Mouse (Mus musculus) heart, embryonic 14.5 days (tissue): ENCODE measurements around the gene Thsd7b. TPM values are rescaled to one million over a fixed set of nuclear protein-coding genes. Genes with fewer than 3 reads are reported as not detected.

Experiments
- ATAC-seq: fragments of 200-750 bp; cut with Nextera tagmentation; 2 replicates; pipeline ENCODE4 v1.8.0; 2017; ENCODE audit warnings: low read depth, moderate TSS enrichment; ENCODE audit not compliant: insufficient number of reproducible peaks, insufficient read depth, low FRiP score
- H3K27ac ChIP-seq, 2 experiments: fragments of 200-500 bp in 1 of 2; fragments of 300-500 bp in 1 of 2; sonication (generic) in 1 of 2; replicated peaks in 1 of 2; 2 replicates each; pipeline ENCODE4 v1.5.1; 2012 to 2014; ENCODE audit warnings: low read depth in 2 of 2, low read length in 2 of 2, control low read depth in 1 of 2, mild to moderate bottlenecking in 1 of 2, mixed read lengths in 1 of 2; ENCODE audit not compliant: control insufficient read depth in 1 of 2, insufficient read depth in 1 of 2
- H3K27me3 ChIP-seq: fragments of 300-500 bp; sonication (generic); 2 replicates; pipeline ENCODE4 v1.6.1; 2014; ENCODE audit warnings: mild to moderate bottlenecking, low read length, control low read depth; ENCODE audit not compliant: control insufficient read depth, insufficient read depth
- H3K36me3 ChIP-seq: fragments of 300-500 bp; sonication (generic); 2 replicates; pipeline ENCODE4 v1.6.1; 2014; ENCODE audit warnings: mild to moderate bottlenecking, control low read depth, low read length, mixed read lengths; ENCODE audit not compliant: control insufficient read depth, insufficient read depth
- H3K4me1 ChIP-seq, 2 experiments: fragments of 200-500 bp in 1 of 2; fragments of 300-500 bp in 1 of 2; sonication (generic) in 1 of 2; 2 replicates each; pipeline ENCODE4 v1.6.1; 2012 to 2014; ENCODE audit warnings: low read length in 2 of 2, control low read depth in 1 of 2, mixed read lengths in 1 of 2; ENCODE audit not compliant: control insufficient read depth in 2 of 2, insufficient read depth in 2 of 2
- H3K4me2 ChIP-seq: fragments of 300-500 bp; sonication (generic); 2 replicates; pipeline ENCODE4 v1.6.1; 2014; ENCODE audit warnings: mild to moderate bottlenecking, low read length
- H3K4me3 ChIP-seq, 2 experiments: fragments of 200-500 bp in 1 of 2; fragments of 300-500 bp in 1 of 2; sonication (generic) in 1 of 2; 2 replicates each; pipeline ENCODE4 v1.5.1; 2012 to 2014; ENCODE audit warnings: low read length in 2 of 2, mild to moderate bottlenecking in 2 of 2, control low read depth in 1 of 2, low read depth in 1 of 2, moderate library complexity in 1 of 2; ENCODE audit not compliant: control insufficient read depth in 1 of 2, insufficient read depth in 1 of 2
- H3K9ac ChIP-seq: fragments of 300-500 bp; sonication (generic); 2 replicates; pipeline ENCODE4 v1.6.1; 2014; ENCODE audit warnings: mild to moderate bottlenecking, low read length
- H3K9me3 ChIP-seq: fragments of 300-500 bp; sonication (generic); 2 replicates; pipeline ENCODE4 v1.6.1; 2016; ENCODE audit warnings: low read length, control low read depth; ENCODE audit not compliant: control insufficient read depth
- WGBS: fragments of 180-500 bp; shearing (Covaris S2); extraction: QIAGEN DNeasy Blood & Tissue Kit; methylation state at CpG from one replicate; pipeline ENCODE4 v1.1.7; 2014; 5-methylcytosine and 5-hydroxymethylcytosine counted together
- polyA plus RNA-seq: library from polyadenylated mRNA; unstranded; fragments of >200 nt; fragmentation: Nextera tagmentation; extraction: Ambion mirVana; gene quantifications from 2 replicates; pipeline ENCODE4 v1.2.1, GENCODE M21; 2014

Gene Thsd7b
- polyA plus RNA-seq, 1 experiment from 2014 or later, result 4.2 TPM

DNA sequence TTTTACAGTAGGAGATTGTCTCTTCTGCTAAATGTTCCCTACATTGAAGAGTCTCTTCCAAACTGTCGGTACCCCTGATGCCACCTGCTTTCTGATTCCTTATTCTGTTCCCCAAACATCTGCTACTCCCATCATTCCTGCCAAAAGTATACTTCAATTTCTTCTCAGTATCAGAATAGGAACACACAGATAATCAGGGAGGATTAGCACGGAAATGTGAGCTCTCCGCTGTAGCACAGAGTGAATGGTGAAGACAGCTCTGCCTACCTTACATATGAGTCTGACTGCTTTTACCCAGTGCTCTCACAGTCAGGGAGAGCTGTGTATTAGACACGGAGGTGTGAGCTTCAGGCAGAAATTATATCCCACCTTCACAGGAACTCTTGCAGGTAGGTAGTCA is 286.0 kb downstream of the Thsd7b start:
- Histone ChIP-seq H3K27ac (no peak overlapping the region), H3K4me2 (no peak overlapping the region), H3K27me3 (no peaks in the 10 kb centered on the region), H3K9ac (no peak overlapping the region), H3K36me3 (no peaks in the 10 kb centered on the region), H3K9me3 (no peaks in the 10 kb centered on the region), H3K4me3 (no peak overlapping the region), H3K4me1 (no peaks in the 10 kb centered on the region)
- no peak for ATAC-seq
- WGBS, result 70% methylated on average over 4 of the region's 4 CpGs

DNA sequence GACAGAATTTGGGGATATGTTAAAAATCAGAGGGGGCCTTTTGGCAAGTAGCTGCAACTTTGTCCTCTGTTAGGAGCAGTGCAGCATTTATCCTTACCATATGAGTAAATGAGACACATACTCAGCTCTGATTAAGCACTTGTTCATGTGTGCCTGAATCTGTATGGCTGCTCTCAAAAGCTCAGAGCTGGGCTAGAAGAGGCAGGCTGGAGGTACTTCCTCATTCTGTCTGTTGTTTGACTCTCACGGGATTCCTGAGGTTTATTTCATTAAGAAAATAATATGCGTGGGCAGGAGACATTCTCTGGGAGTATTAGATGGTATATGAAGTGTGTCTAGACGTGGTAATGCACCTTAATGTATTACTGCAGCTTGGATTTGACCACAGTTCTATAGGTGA is 286.7 kb downstream of the Thsd7b start:
- Histone ChIP-seq H3K9ac (no peak overlapping the region), H3K4me1 (no peaks in the 10 kb centered on the region), H3K27ac (no peak overlapping the region), H3K36me3 (no peaks in the 10 kb centered on the region), H3K4me2 (no peak overlapping the region), H3K9me3 (no peaks in the 10 kb centered on the region), H3K4me3 (no peak overlapping the region), H3K27me3 (no peaks in the 10 kb centered on the region)
- ATAC-seq, result no peak
- WGBS, result 55% methylated on average over 3 of the region's 3 CpGs

DNA sequence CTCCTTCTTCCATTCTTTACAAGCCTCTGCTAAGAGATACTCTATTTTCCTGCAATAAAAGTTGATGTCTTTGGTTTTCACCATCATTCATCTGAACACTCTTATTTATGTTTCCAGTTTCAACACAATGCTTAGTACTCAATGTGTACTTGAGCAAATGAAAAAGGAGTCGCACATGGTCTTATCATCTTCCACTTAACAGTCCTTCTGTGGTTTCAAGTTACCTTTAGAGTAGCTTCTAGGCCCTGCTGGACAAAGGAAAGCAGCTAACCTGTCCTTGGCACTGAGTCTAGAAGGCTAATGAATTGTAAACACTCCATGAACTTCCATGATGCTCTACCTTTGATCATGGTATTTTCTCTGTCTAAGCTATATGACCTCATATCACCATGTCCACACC is 289.6 kb downstream of the Thsd7b start:
- H3K9me3 ChIP-seq, result no peaks in the 10 kb centered on the region
- ATAC-seq, result no peak
- no peaks in the 10 kb centered on the region for H3K27me3 ChIP-seq
- WGBS, result 16% methylated on average over 1 of the region's 1 CpGs
- H3K9ac ChIP-seq, result no peak overlapping the region
- H3K4me2 ChIP-seq, result no peak overlapping the region
- no peaks in the 10 kb centered on the region for H3K4me1 ChIP-seq
- H3K4me3 ChIP-seq, result no peak overlapping the region
- H3K36me3 ChIP-seq, result no peaks in the 10 kb centered on the region
- no peak overlapping the region for H3K27ac ChIP-seq

DNA sequence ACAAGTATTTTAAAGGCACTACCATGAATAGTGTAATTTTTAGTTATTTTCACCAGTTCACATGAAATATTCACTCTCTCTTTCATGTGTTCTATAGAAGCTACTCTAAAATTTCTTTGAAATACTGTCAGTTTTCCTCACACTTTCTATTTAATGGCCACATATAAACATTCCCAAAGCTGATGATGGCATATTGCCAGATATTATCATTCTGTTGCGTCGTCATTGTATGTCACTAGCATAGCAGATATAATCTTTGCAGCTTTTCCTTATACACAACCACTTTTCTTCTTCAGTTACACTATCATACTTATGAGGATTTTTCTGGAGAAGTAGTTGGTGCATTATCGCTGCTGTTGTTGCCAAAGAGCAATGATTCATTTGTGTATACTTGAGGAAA is 297.4 kb downstream of the Thsd7b start:
- H3K4me3 ChIP-seq, result no peak overlapping the region
- 69% methylated on average over 3 of the region's 3 CpGs for whole genome bisulfite sequencing
- H3K27me3 ChIP-seq, result no peaks in the 10 kb centered on the region
- no peak overlapping the region for H3K4me2 ChIP-seq
- ATAC-seq, result no peak
- H3K36me3 ChIP-seq, result no peaks in the 10 kb centered on the region
- H3K4me1 ChIP-seq, result no peaks in the 10 kb centered on the region
- no peak overlapping the region for H3K27ac ChIP-seq
- H3K9me3 ChIP-seq, result no peaks in the 10 kb centered on the region
- no peak overlapping the region for H3K9ac ChIP-seq

DNA sequence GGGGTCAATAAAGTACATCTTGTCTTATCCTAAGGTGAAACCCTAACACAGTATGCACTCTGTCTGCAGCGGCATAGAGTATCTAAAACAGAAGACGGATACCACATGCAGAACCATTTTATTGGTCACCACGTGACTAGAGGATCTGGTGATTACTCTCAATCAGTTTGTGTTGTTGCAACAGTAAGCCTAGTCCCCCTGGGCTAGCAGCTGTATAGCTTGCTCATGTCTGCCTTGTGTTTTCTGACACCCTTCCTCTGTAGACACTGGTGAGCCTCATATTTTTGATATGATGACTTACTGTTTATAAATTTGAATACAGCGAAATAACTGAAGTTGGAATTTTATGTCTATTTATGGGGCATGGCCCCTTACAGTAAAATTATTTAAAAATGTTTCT is 306.9 kb downstream of the Thsd7b start:
- 64% methylated on average over 4 of the region's 4 CpGs for WGBS
- Histone ChIP-seq H3K4me3 (no peak overlapping the region), H3K9me3 (no peaks in the 10 kb centered on the region), H3K4me1 (no peaks in the 10 kb centered on the region), H3K36me3 (no peaks in the 10 kb centered on the region), H3K4me2 (no peak overlapping the region), H3K27me3 (no peaks in the 10 kb centered on the region), H3K27ac (no peak overlapping the region), H3K9ac (no peak overlapping the region)
- no peak for ATAC-seq

DNA sequence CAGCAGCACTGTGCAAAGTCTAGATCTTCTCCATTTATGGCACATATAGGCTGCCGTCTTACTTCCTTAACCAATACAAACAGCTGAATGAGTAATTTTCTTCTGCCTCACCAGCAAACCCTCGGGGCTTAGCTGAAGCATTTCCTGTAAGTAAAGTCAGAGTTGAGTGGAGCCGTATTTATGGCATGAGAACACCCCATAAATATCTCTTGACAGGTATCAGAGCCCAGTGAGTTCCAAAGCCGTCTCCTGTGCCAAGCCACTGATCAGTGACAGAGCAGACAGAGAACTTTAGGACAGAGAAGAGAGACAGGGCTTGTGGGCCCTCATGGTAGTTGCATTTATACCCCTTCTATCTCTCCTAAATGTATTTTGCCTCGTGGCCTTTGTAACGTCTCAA is 313.5 kb downstream of the Thsd7b start:
- H3K9me3 ChIP-seq, result no peaks in the 10 kb centered on the region
- no peak overlapping the region for H3K9ac ChIP-seq
- H3K4me3 ChIP-seq, result no peak overlapping the region
- H3K27me3 ChIP-seq, result no peaks in the 10 kb centered on the region
- no peaks in the 10 kb centered on the region for H3K36me3 ChIP-seq
- no peak overlapping the region for H3K27ac ChIP-seq
- no peak overlapping the region for H3K4me2 ChIP-seq
- no peak for ATAC-seq
- 56% methylated on average over 6 of the region's 6 CpGs for whole genome bisulfite sequencing
- no peaks in the 10 kb centered on the region for H3K4me1 ChIP-seq

DNA sequence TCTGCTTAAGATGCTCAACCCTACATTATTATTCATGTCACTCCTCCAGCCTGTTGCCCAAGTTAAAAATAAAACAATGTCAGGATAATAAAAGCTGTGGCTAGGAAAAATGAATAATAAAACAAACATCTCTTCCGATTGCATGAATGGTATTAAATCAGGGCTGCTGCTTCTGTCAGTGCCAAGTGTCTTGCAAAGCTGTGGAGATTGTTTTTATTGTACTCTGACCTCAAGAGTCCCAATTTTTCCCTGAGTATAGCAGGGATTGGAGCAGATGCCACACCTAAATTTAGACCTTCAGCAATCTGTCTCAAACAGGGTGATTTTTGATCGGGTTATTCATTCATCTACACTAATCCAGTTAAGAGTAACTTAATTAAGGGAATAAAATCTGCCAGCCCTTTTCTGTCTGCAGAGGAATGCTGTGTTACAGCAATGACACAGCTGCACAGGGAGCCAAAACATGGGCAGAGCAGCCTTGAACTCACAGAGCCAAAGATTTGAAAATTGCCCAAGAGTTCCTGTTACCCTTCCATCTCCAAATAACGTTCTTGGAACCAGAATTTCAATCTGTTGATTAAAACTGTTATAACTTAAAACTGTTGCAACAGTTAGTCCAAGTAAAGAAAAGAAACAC is 316.4 kb downstream of the Thsd7b start:
- ATAC-seq, result no peak
- WGBS, result 72% methylated on average over 3 of the region's 3 CpGs
- no peak overlapping the region for H3K27ac ChIP-seq

DNA sequence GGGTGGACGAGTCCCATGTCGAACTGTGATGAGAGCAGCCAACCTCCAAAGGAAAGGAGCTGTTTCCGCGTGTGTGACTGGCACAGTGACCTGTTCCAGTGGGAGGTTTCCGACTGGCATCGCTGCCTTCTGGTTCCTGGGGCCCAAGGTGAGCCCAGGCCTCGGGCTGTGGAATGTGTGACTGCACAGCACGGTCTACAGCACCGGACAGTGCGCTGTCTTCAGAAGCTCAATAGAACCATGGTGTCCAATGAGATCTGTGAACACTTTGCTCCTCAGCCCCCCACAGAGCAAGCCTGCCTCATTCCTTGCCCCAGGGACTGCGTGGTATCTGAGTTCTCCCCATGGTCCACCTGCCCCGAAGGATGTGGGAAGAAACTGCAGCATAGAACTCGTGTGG is 322.3 kb downstream of the Thsd7b start:
- H3K9me3 ChIP-seq, result no peaks in the 10 kb centered on the region
- WGBS, result 81% methylated on average over 13 of the region's 13 CpGs
- H3K4me2 ChIP-seq, result no peak overlapping the region
- H3K27ac ChIP-seq, result no peak overlapping the region
- H3K36me3 ChIP-seq, result no peaks in the 10 kb centered on the region
- H3K9ac ChIP-seq, result no peak overlapping the region
- no peak overlapping the region for H3K4me3 ChIP-seq
- no peak for ATAC-seq
- H3K4me1 ChIP-seq, result no peaks in the 10 kb centered on the region
- H3K27me3 ChIP-seq, result no peaks in the 10 kb centered on the region

More for the DNA sequence above, 316.4 kb downstream of the Thsd7b start:
- H3K4me3 ChIP-seq, result no peak overlapping the region
- no peaks in the 10 kb centered on the region for H3K36me3 ChIP-seq
- H3K9me3 ChIP-seq, result no peaks in the 10 kb centered on the region
- no peak overlapping the region for H3K9ac ChIP-seq
- no peaks in the 10 kb centered on the region for H3K27me3 ChIP-seq
- H3K4me2 ChIP-seq, result no peak overlapping the region
- no peaks in the 10 kb centered on the region for H3K4me1 ChIP-seq
